Mouse (Mus musculus) stomach, postnatal 0 days (tissue): Measurements from ENCODE around the gene Polr2e. TPM values are rescaled to one million over a fixed set of nuclear protein-coding genes. Genes with fewer than 3 reads are reported as not detected.

Experiments used
- ATAC-seq: fragments of 200-750 bp; cut with Nextera tagmentation; 2 replicates; pipeline ENCODE4 v1.8.0; 2017; ENCODE audit not compliant: low FRiP score, low TSS enrichment
- DNase-seq: peaks from one replicate; pipeline ENCODE4 v3.0.0-alpha.2; 2016; ENCODE audit warnings: low spot score
- H3K27ac ChIP-seq: fragments of 300-500 bp; sonication (generic); replicated peaks from 2 replicates; pipeline ENCODE4 v1.5.1; 2014; ENCODE audit warnings: mild to moderate bottlenecking, control low read depth
- H3K27me3 ChIP-seq: fragments of 300-500 bp; sonication (generic); 2 replicates; pipeline ENCODE4 v1.6.1; 2014; ENCODE audit warnings: low read length; ENCODE audit not compliant: control insufficient read depth, insufficient read depth
- H3K36me3 ChIP-seq: fragments of 300-500 bp; sonication (generic); 2 replicates; pipeline ENCODE4 v1.6.1; 2014; ENCODE audit warnings: low read length, mixed read lengths; ENCODE audit not compliant: control insufficient read depth, insufficient read depth
- H3K4me1 ChIP-seq: fragments of 300-500 bp; sonication (generic); replicated peaks from 2 replicates; pipeline ENCODE4 v1.6.1; 2014; ENCODE audit warnings: antibody characterized with exemption; ENCODE audit not compliant: control insufficient read depth, insufficient read depth
- H3K4me2 ChIP-seq: fragments of 300-500 bp; sonication (generic); replicated peaks from 2 replicates; pipeline ENCODE4 v1.6.1; 2014; ENCODE audit warnings: low read depth, mild to moderate bottlenecking, control low read depth, moderate library complexity
- H3K4me3 ChIP-seq: fragments of 300-500 bp; sonication (generic); 2 replicates; pipeline ENCODE4 v1.5.1; 2014; ENCODE audit warnings: low read depth, low read length, control low read depth
- H3K9ac ChIP-seq: fragments of 300-500 bp; sonication (generic); 2 replicates; pipeline ENCODE4 v1.6.1; 2014; ENCODE audit warnings: mild to moderate bottlenecking, low read length, control low read depth, mixed read lengths
- H3K9me3 ChIP-seq: fragments of 300-500 bp; sonication (generic); 2 replicates; pipeline ENCODE4 v1.6.1; 2016; ENCODE audit warnings: low read length; ENCODE audit not compliant: control insufficient read depth
- CTCF ChIP-seq: IDR thresholded peaks from 2 replicates; pipeline ENCODE4 v1.5.1; 2016; ENCODE audit warnings: antibody characterized with exemption, low read depth, mild to moderate bottlenecking, moderate library complexity
- EP300 ChIP-seq: optimal IDR thresholded peaks from 2 replicates; pipeline ENCODE3; 2016; ENCODE audit warnings: antibody characterized with exemption
- WGBS: fragments of 180-500 bp; shearing (Covaris S2); extraction: QIAGEN DNeasy Blood & Tissue Kit; methylation state at CpG from one replicate; pipeline ENCODE4 v1.1.7; 2014; 5-methylcytosine and 5-hydroxymethylcytosine counted together
- polyA plus RNA-seq: library from polyadenylated mRNA; unstranded; fragments of >200 nt; fragmentation: Nextera tagmentation; extraction: Ambion mirVana; gene quantifications from 2 replicates; pipeline ENCODE4 v1.2.1, GENCODE M21; 2015

Gene Polr2e
- polyA plus RNA-seq, 1 experiment from 2014 or later = 122 TPM

DNA sequence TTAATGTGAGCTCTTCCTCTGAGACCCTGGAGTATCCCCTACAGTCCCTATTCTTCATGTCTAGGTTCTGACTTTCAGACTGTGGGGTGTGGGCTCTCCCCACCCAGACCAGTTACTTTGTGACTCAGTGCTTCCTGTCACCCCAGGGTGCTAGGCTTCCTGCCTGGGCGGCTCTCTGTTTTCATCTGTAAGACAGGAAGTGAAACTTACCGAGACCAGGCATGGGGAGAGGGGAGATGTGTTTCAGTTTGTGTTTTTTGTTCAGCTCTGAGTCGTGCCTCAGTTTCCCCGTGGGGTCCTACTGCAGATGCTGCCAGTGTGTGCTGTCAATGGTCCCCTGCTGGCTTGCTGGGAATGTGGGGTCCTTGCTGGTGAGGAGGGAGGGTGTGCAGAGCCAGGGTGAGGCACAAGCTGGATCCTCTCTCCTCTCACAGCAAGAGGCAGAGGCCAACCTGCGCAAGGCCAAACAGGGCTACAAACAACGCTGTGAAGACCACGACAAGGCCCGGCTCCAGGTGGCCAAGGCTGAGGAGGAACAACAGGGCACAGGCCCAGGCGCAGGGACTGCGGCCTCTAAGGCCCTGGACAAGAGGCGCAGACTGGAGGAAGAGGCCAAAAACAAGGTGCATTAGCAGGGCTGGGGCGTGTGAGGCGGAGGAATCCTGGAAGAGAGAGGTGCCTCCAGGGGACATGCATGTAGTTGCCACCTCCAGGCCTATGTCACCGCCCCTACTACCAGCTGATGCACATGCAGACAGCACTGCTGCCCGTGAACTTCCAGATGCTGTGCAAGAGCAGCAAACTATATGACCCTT lies 15.2 kb downstream of the Polr2e start:
- 74% methylated on average over 15 of the region's 15 CpGs for WGBS
- H3K27me3 ChIP-seq = no peaks in the 10 kb centered on the region
- TF ChIP-seq EP300 = no peak
- no peak for TF ChIP-seq CTCF
- H3K9me3 ChIP-seq = no peaks in the 10 kb centered on the region
- peak overlapping the region; percentile 56 for H3K27ac ChIP-seq
- no peak overlapping the region for H3K4me3 ChIP-seq
- DNase-seq (no peak), ATAC-seq (no peak)
- no peak overlapping the region for H3K4me2 ChIP-seq
- H3K9ac ChIP-seq = 0 out of 2 replicates have a peak overlapping the region, but pooled peaks have one; percentile 13
- H3K4me1 ChIP-seq = no peaks in the 10 kb centered on the region
- H3K36me3 ChIP-seq = no peaks in the 10 kb centered on the region

- Histone ChIP-seq H3K4me2 (no peak overlapping the region), H3K9me3 (no peaks in the 10 kb centered on the region), H3K4me3 (no peak overlapping the region), H3K36me3 (no peaks in the 10 kb centered on the region), H3K27me3 (no peaks in the 10 kb centered on the region), H3K9ac (no peak overlapping the region), H3K4me1 (0 out of 2 replicates have a peak, but pooled peaks cover under 1% of the 10 kb centered on the region), H3K27ac (no peak overlapping the region)
- TF ChIP-seq EP300 = no peak
- no peak for TF ChIP-seq CTCF
- no peak for ATAC-seq
- 54% methylated on average over 5 of the region's 5 CpGs for WGBS
- DNase-seq = no peak
Observed at GRCm38 (mm10) chr10:80023758-80024157, 15.8 kb downstream of the Polr2e start.

DNA sequence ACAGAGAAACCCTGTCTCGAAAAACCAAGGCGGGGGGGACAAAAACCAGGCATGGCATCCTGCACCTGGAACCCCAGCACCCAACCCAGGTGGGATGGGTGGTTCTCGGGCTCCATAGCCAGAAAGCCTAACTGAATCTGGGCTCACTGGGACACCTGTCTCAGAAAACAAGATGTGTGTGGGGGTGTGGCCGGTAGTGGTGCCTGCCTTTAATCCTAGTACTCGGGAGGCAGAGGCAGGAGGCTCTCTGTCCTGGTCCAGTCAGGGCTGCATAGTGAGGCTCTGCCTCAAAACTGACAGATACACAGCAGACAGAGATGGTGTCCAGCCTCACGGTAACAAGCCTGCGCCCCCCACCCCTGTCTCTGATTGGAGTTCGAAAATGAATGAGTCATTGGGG lies 16.8 kb downstream of the Polr2e start:
- H3K36me3 ChIP-seq = no peaks in the 10 kb centered on the region
- H3K27me3 ChIP-seq = no peaks in the 10 kb centered on the region
- DNase-seq (no peak), ATAC-seq (no peak)
- TF ChIP-seq EP300 (no peak), CTCF (no peak)
- no peak overlapping the region for H3K27ac ChIP-seq
- H3K4me2 ChIP-seq = no peak overlapping the region
- 0 out of 2 replicates have a peak, but pooled peaks cover 3% of the 10 kb centered on the region for H3K4me1 ChIP-seq
- no peaks in the 10 kb centered on the region for H3K9me3 ChIP-seq
- no peak overlapping the region for H3K9ac ChIP-seq
- WGBS = 94% methylated on average over 8 of the region's 8 CpGs
- H3K4me3 ChIP-seq = no peak overlapping the region

DNA sequence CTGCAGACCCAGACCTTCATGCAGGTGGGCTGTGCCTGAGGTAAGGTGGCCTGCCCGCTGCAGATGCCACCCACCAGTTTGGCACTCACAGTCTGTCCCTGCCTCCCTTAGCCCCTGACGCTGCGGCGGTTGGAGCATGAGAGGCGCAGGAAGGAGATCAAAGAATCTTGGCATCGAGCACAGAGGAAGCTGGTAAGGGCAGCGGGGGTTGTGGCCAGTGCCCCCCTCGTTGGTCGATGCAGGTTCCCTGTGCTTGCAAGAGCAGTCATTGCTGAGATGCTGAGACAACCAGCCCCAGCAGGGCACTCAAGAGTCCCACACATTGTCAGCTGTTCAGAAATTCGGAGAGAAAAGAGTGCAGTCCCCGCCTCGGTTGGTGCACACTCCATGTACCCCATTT lies 17.4 kb downstream of the Polr2e start:
- H3K27ac ChIP-seq = no peak overlapping the region
- DNase-seq (no peak), ATAC-seq (no peak)
- H3K9me3 ChIP-seq = no peaks in the 10 kb centered on the region
- WGBS = 87% methylated on average over 12 of the region's 12 CpGs
- H3K4me2 ChIP-seq = no peak overlapping the region
- TF ChIP-seq EP300 = no peak
- TF ChIP-seq CTCF = no peak
- no peak overlapping the region for H3K4me3 ChIP-seq
- 0 out of 2 replicates have a peak, but pooled peaks cover 3% of the 10 kb centered on the region for H3K4me1 ChIP-seq
- H3K9ac ChIP-seq = no peak overlapping the region
- H3K36me3 ChIP-seq = no peaks in the 10 kb centered on the region
- H3K27me3 ChIP-seq = no peaks in the 10 kb centered on the region

GRCm38 (mm10) chr10:80021320-80021641 lies 18.3 kb downstream of the Polr2e start:
- no peak for ATAC-seq
- Histone ChIP-seq H3K9ac (no peak overlapping the region), H3K4me1 (0 out of 2 replicates have a peak, but pooled peaks cover 3% of the 10 kb centered on the region), H3K27ac (no peak overlapping the region), H3K27me3 (no peaks in the 10 kb centered on the region), H3K4me2 (no peak overlapping the region), H3K9me3 (no peaks in the 10 kb centered on the region), H3K4me3 (no peak overlapping the region), H3K36me3 (no peaks in the 10 kb centered on the region)
- WGBS = 83% methylated on average over 13 of the region's 13 CpGs
- DNase-seq = no peak
- no peak for TF ChIP-seq CTCF
- TF ChIP-seq EP300 = no peak

GRCm38 (mm10) chr10:80020603-80021319 lies 18.8 kb downstream of the Polr2e start:
- no peaks in the 10 kb centered on the region for H3K36me3 ChIP-seq
- H3K9me3 ChIP-seq = no peaks in the 10 kb centered on the region
- 0 out of 2 replicates have a peak, but pooled peaks cover 3% of the 10 kb centered on the region for H3K4me1 ChIP-seq
- H3K27ac ChIP-seq = no peak overlapping the region
- no peak for DNase-seq
- H3K4me2 ChIP-seq = no peak overlapping the region
- no peaks in the 10 kb centered on the region for H3K27me3 ChIP-seq
- peak; percentile 24 for TF ChIP-seq CTCF
- TF ChIP-seq EP300 = no peak
- ATAC-seq = no peak
- 79% methylated on average over 18 of the region's 18 CpGs for WGBS
- no peak overlapping the region for H3K9ac ChIP-seq
- H3K4me3 ChIP-seq = no peak overlapping the region
